Mouse (Mus musculus): Measurements from ENCODE around the gene Herc4. TPM values are rescaled to one million over a fixed set of nuclear protein-coding genes. Genes with fewer than 3 reads are reported as not detected.
A peak's percentile ranks its signal among the peaks of the same experiment; 100 is the strongest.

Herc4 gene
- total RNA-seq, 2 experiments from 2014 or later, result 76.3 to 89.6 TPM

GRCm38 (mm10) chr10:63248421-63248820 is 4.8 kb downstream of the Herc4 start:
- DNase-seq, result no peak

- DNase-seq, result no peak
These were observed 15.1 kb downstream of the Herc4 start for GRCm38 (mm10) chr10:63258696-63259095.

- DNase-seq, result no peak
These were observed 15.7 kb downstream of the Herc4 start for GRCm38 (mm10) chr10:63259340-63259739.

GRCm38 (mm10) chr10:63267941-63268340 is 24.3 kb downstream of the Herc4 start:
- no peak for DNase-seq

GRCm38 (mm10) chr10:63272401-63272800 is 28.8 kb downstream of the Herc4 start:
- DNase-seq, result no peak

- no peak for DNase-seq
These were observed 29.3 kb downstream of the Herc4 start for GRCm38 (mm10) chr10:63272868-63273267.

- DNase-seq, result no peak
These were observed 33.4 kb downstream of the Herc4 start for GRCm38 (mm10) chr10:63277010-63277409.

GRCm38 (mm10) chr10:63279851-63280250 is 36.2 kb downstream of the Herc4 start:
- peak; percentile 27 for DNase-seq

GRCm38 (mm10) chr10:63282417-63282816 is 38.8 kb downstream of the Herc4 start:
- DNase-seq, result no peak

- DNase-seq, result no peak
These were observed 39.2 kb downstream of the Herc4 start for GRCm38 (mm10) chr10:63282846-63283245.

- no peak for DNase-seq
These were observed 58.7 kb downstream of the Herc4 start for GRCm38 (mm10) chr10:63302356-63302755.

- peak; percentile 90 for DNase-seq
These were observed 65.2 kb downstream of the Herc4 start for GRCm38 (mm10) chr10:63308582-63309366.

- DNase-seq, result no peak
These were observed 70.1 kb downstream of the Herc4 start for GRCm38 (mm10) chr10:63313726-63314125.

GRCm38 (mm10) chr10:63327091-63327490 is 83.5 kb downstream of the Herc4 start:
- no peak for DNase-seq

GRCm38 (mm10) chr10:63336901-63337300 is 93.3 kb downstream of the Herc4 start:
- DNase-seq, result no peak

- no peak for DNase-seq
These were observed 93.7 kb downstream of the Herc4 start for GRCm38 (mm10) chr10:63337326-63337725.

GRCm38 (mm10) chr10:63337951-63338836 is 94.6 kb downstream of the Herc4 start:
- DNase-seq, result peak; percentile 81

GRCm38 (mm10) chr10:63338914-63339643 is 95.5 kb downstream of the Herc4 start:
- DNase-seq, result peak; percentile 96

- DNase-seq, result no peak
These were observed 97.7 kb downstream of the Herc4 start for GRCm38 (mm10) chr10:63341351-63341750.

GRCm38 (mm10) chr10:63344751-63345150 is 101.1 kb downstream of the Herc4 start:
- no peak for DNase-seq

GRCm38 (mm10) chr10:63348291-63348690 is 104.7 kb downstream of the Herc4 start:
- no peak for DNase-seq

GRCm38 (mm10) chr10:63350666-63351065 is 107.1 kb downstream of the Herc4 start:
- DNase-seq, result no peak

Data from adrenal gland, postnatal 10 days (tissue).